Mouse (Mus musculus) hindbrain, postnatal 0 days (tissue): Measurements from ENCODE around the gene Nutf2. TPM values are rescaled to one million over a fixed set of nuclear protein-coding genes. Genes with fewer than 3 reads are reported as not detected.

Experiments
- ATAC-seq: fragments of 200-750 bp; cut with Nextera tagmentation; 2 replicates; pipeline ENCODE4 v1.8.0; 2017; ENCODE audit warnings: mild to moderate bottlenecking, moderate TSS enrichment, moderate library complexity
- DNase-seq: peaks from one replicate; pipeline ENCODE4 v3.0.0-alpha.2; 2015; ENCODE audit warnings: low spot score
- H3K27ac ChIP-seq: fragments of 300-500 bp; sonication (generic); 2 replicates; pipeline ENCODE4 v1.5.1; 2014; ENCODE audit warnings: mild to moderate bottlenecking
- H3K27me3 ChIP-seq: fragments of 300-500 bp; sonication (generic); 2 replicates; pipeline ENCODE4 v1.6.1; 2014; ENCODE audit warnings: low read length, mixed read lengths; ENCODE audit not compliant: insufficient read depth
- H3K36me3 ChIP-seq: fragments of 300-500 bp; sonication (generic); 2 replicates; pipeline ENCODE4 v1.6.1; 2014; ENCODE audit warnings: low read length, mixed read lengths; ENCODE audit not compliant: insufficient read depth
- H3K4me1 ChIP-seq: fragments of 300-500 bp; sonication (generic); 2 replicates; pipeline ENCODE4 v1.6.1; 2014; ENCODE audit warnings: antibody characterized with exemption, low read length, mixed read lengths; ENCODE audit not compliant: insufficient read depth
- H3K4me2 ChIP-seq: fragments of 300-500 bp; sonication (generic); 2 replicates; pipeline ENCODE4 v1.6.1; 2014; ENCODE audit warnings: low read depth, mild to moderate bottlenecking, low read length, moderate library complexity, mixed read lengths
- H3K4me3 ChIP-seq: fragments of 300-500 bp; sonication (generic); 2 replicates; pipeline ENCODE4 v1.5.1; 2014; ENCODE audit warnings: low read length
- H3K9ac ChIP-seq: fragments of 300-500 bp; sonication (generic); replicated peaks from 2 replicates; pipeline ENCODE4 v1.6.1; 2014; ENCODE audit warnings: mild to moderate bottlenecking, low read length, moderate library complexity, mixed read lengths
- H3K9me3 ChIP-seq: fragments of 300-500 bp; sonication (generic); 2 replicates; pipeline ENCODE4 v1.6.1; 2016; ENCODE audit warnings: low read length, mixed read lengths
- CTCF ChIP-seq: IDR thresholded peaks from 2 replicates; pipeline ENCODE4 v1.5.1; 2016; ENCODE audit warnings: antibody characterized with exemption, control low read depth, low read depth
- WGBS: fragments of 180-500 bp; shearing (Covaris S2); extraction: QIAGEN DNeasy Blood & Tissue Kit; methylation state at CpG from one replicate; pipeline ENCODE4 v1.1.7; 2014; 5-methylcytosine and 5-hydroxymethylcytosine counted together
- polyA plus RNA-seq: library from polyadenylated mRNA; unstranded; fragments of >200 nt; fragmentation: Nextera tagmentation; extraction: Ambion mirVana; gene quantifications from 2 replicates; pipeline ENCODE4 v1.2.1, GENCODE M21; 2015
- total RNA-seq: library from RNA; depleted of rRNA; stranded (reverse); fragments of >200 nt; gene quantifications from 2 replicates; pipeline ENCODE4 v1.2.3, GENCODE M21; 2014; rRNA removed

Gene Nutf2
- total and polyA plus RNA-seq, 2 experiments from 2014 or later, result 49.6 to 119 TPM

DNA sequence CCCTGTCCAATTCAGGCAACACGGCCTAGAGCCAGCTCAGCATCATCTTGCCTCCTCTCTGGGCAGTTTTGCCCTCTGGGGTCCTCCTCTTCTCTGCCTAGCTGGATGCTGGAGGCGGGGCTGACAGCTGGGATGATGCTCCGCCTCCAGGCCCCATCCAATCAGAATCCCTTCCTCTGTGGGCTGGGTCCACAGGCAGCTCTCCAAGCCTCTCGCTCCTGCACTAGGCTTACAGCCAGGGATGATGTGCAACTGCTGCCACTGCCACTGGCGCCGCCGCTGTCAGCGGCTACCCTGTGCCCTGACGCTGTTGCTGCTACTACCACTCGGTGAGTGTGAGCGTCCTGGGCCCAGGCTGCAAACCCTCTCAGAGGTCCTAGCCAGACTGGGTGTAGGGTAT is 33.0 kb downstream of the Nutf2 start, which contains the start of gene Nrn1l:
Gene Nrn1l (plus strand): TSS at position 229 of the 400 bp plus-strand sequence.
- WGBS, result 7% methylated on average over 11 of the region's 11 CpGs
- ATAC-seq, result peak; percentile 91
- H3K9ac ChIP-seq, result no peak within 1 kb of the TSS; the same call in 1 of the 2 replicates
- no peak within 1 kb of the TSS for H3K4me3 ChIP-seq
- H3K9me3 ChIP-seq, result no peaks in the 10 kb centered on the region
- H3K4me1 ChIP-seq, result no peaks in the 10 kb centered on the region
- no peak within 1 kb of the TSS; the same call in 1 of the 2 replicates for H3K4me2 ChIP-seq
- H3K27me3 ChIP-seq, result no peaks in the 10 kb centered on the region
- peak; percentile 33; the same call in 1 of the 2 replicates for TF ChIP-seq CTCF
- peak; percentile 90 for DNase-seq
- H3K27ac ChIP-seq, result no peak within 1 kb of the TSS
- H3K36me3 ChIP-seq, result peaks cover 36% of the 10 kb centered on the region

DNA sequence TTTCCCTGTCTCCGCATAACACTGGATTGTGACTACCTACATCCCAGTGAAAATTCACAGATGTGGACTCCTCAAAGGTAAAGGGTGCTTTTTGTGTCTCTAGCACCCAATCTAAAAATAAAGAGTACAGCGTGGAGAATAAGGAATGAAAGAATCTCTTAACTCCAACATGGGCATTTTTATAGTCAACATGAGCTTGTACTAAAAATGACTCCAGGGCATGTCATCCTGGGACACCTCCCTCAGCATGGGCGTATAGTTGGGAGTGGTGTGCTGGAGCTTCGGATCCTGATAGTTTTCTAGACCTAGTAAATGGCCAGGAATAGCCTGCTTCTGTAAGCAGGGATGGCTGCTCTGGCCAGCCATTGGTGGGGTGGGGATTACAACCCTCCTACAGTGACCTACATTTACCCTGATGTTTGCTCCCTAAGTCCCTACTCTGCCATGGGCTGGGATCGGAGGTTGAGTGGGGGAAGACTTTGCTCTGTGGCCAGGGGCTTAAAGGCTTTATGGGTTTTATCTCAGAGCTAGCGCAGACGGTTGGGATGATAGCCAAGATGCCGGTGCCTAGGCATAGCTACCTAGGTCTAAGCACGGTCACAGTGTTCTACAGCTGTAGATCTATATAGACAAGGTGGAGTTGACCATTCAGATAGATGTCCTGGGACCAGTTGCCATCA is 37.6 kb downstream of the Nutf2 start:
- Histone ChIP-seq H3K4me3 (no peak overlapping the region), H3K4me1 (peaks cover 5% of the 10 kb centered on the region), H3K9ac (no peak overlapping the region), H3K27ac (no peak overlapping the region), H3K36me3 (no peaks in the 10 kb centered on the region), H3K27me3 (no peaks in the 10 kb centered on the region), H3K9me3 (no peaks in the 10 kb centered on the region), H3K4me2 (no peak overlapping the region)
- DNase-seq (no peak), ATAC-seq (no peak)
- 87% methylated on average over 9 of the region's 9 CpGs for WGBS
- no peak for TF ChIP-seq CTCF

DNA sequence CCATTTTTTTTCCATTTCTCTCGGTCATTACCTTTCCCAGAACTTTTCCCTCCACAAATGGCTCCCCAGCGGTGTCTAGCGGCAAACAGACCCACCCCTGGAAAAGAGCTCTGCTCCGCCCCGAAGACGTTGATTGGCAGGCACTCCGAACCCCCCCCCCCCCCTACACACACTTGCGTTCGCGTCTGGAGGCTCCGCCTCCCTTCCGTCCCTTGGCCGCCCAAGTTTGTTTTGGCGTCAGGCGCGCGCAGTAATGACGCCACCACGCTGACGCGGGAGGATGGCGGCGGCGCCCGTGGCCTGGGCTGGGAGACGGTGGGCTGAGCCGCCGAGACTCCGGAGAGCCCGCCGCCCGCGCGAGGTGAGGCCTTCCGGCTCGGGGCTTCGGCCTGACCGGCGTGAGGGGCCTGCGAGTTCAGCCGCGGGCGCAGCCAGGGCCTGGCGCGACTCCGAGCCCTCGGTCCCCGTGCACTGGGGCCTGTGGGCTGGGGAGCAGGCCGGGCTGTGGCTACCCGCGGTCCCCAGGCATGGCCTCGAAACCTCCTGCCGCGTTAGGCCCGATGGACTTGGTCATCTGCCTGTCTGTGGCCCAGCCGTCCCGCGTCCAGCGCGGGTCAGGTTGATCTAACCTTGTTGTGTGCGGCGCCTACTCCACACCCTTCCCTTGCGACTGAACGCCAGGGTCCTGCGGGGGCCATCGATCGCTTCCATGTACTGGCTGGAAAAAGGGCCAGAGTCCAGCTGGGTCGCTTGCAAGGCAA is 40.0 kb downstream of the Nutf2 start, which contains the start of gene Pskh1:
Gene Pskh1 (plus strand): TSS at position 262 of the 761 bp plus-strand sequence.
- H3K27me3 ChIP-seq, result no peaks in the 10 kb centered on the region
- peak; percentile 96 for ATAC-seq
- H3K27ac ChIP-seq, result peak within 1 kb of the TSS; percentile 87
- H3K36me3 ChIP-seq, result no peaks in the 10 kb centered on the region
- H3K4me2 ChIP-seq, result peak within 1 kb of the TSS; percentile 84
- no peak for TF ChIP-seq CTCF
- peaks cover 5% of the 10 kb centered on the region for H3K4me1 ChIP-seq
- peak; percentile 97 for DNase-seq
- H3K9me3 ChIP-seq, result no peaks in the 10 kb centered on the region
- under 1% methylated on average over 64 of the region's 68 CpGs for WGBS
- H3K9ac ChIP-seq, result peak within 1 kb of the TSS; percentile 96
- peak within 1 kb of the TSS; percentile 70 for H3K4me3 ChIP-seq

DNA sequence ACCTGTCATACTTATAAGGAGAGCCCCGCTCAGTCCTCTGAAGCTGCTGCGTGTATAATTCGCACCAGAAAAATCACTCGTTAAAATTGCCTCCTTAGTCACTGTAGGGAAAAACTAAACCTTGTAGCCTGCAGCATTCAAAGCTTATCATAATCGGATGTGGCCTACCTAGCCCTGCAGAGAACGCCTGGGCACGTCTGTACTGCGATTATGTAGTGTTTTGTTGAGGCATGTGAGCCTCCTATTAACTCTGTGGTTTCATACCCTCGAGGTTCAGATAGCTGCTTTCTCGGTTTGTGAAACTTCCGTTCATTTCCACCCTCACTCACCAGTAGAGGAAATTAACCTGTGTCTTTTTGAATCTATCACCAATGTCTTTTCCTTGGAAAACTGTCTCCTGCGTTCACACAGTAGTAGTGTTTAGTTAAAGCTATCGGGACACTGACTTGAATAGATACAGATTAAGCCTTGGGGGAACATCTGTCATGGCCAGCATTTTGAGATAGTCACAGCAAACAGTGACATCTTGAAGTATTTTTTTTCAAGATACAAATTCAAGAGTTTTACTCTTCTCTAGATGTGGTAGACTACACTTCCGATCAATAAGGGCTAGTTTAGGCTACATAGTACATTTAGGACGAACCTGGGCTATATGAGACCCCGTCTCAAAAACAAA is 40.7 kb downstream of the Nutf2 start:
- H3K4me1 ChIP-seq, result peaks cover 5% of the 10 kb centered on the region
- H3K4me3 ChIP-seq, result peak overlapping the region; percentile 70
- peak overlapping the region; percentile 84 for H3K4me2 ChIP-seq
- H3K27ac ChIP-seq, result peak overlapping the region; percentile 87
- H3K9ac ChIP-seq, result peak overlapping the region; percentile 96
- H3K27me3 ChIP-seq, result no peaks in the 10 kb centered on the region
- 36% methylated on average over 16 of the region's 16 CpGs for WGBS
- no peak for TF ChIP-seq CTCF
- ATAC-seq, result no peak
- no peak for DNase-seq
- no peaks in the 10 kb centered on the region for H3K9me3 ChIP-seq
- no peaks in the 10 kb centered on the region for H3K36me3 ChIP-seq

DNA sequence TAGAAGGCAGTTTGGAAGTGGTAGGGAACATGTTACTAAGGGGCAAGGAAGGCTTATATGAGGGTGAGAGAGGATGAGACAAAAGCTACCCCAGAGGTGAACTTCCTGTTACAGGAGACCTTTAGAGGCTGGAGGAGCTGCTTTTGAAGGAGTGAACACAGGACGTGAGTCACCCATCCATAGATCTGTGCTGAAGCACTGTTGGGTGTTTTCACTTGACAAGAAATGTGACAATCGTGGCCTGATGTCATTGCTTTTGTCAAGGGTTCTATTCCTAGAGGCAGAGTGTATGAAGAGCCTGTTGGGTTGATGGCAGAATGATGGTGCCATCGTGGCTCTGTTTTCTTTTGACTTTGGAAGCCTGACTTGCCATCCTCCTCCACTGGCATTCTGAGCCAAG is 59.0 kb downstream of the Nutf2 start:
- no peak for DNase-seq
- no peak overlapping the region for H3K4me2 ChIP-seq
- no peak overlapping the region for H3K4me3 ChIP-seq
- 89% methylated on average over 3 of the region's 3 CpGs for WGBS
- no peak overlapping the region for H3K9ac ChIP-seq
- no peak for ATAC-seq
- 0 out of 2 replicates have a peak, but pooled peaks cover 3% of the 10 kb centered on the region for H3K36me3 ChIP-seq
- H3K27me3 ChIP-seq, result no peaks in the 10 kb centered on the region
- H3K4me1 ChIP-seq, result no peaks in the 10 kb centered on the region
- no peak for TF ChIP-seq CTCF
- H3K27ac ChIP-seq, result no peak overlapping the region
- H3K9me3 ChIP-seq, result no peaks in the 10 kb centered on the region

DNA sequence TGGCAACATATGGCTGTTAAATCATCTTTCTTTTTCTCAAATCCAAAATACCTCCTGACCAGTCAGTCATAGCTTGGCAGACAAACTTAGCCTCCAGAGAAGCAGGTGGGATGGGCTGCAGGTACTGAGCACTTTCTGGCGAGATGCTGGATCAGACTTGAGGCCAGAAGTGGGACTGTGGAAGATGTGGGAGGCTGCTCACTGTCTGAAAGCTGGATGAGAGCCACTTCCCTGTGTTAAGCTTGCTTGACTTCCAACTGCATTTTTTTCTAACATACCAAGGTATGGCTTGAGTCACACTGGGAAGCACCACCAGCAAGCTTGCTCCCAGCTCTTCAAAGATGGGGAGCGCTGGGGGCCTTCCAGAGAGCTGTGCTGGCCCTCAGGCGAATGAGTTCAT is 64.7 kb downstream of the Nutf2 start:
- no peak overlapping the region for H3K4me2 ChIP-seq
- no peak overlapping the region for H3K4me3 ChIP-seq
- no peaks in the 10 kb centered on the region for H3K4me1 ChIP-seq
- ATAC-seq, result no peak
- TF ChIP-seq CTCF, result no peak
- DNase-seq, result no peak
- no peaks in the 10 kb centered on the region for H3K27me3 ChIP-seq
- H3K36me3 ChIP-seq, result no peaks in the 10 kb centered on the region
- H3K9ac ChIP-seq, result no peak overlapping the region
- 69% methylated on average over 3 of the region's 3 CpGs for WGBS
- no peak overlapping the region for H3K27ac ChIP-seq
- no peaks in the 10 kb centered on the region for H3K9me3 ChIP-seq

Other genes starting within 250 kb of the Nutf2 start
- gene Ctcf, start 224.0 kb upstream of the Nutf2 start, total RNA-seq, result 27.4 and 35.9 TPM in 2 replicates
- 87.4 and 88.1 TPM in 2 replicates for gene Ctcf, start 224.0 kb upstream of the Nutf2 start, polyA plus RNA-seq
- gene Agrp, start 223.2 kb upstream of the Nutf2 start, total RNA-seq, result 2.1 TPM in 1 of 2 replicates, not detected in the other
- gene Agrp, start 223.2 kb upstream of the Nutf2 start, polyA plus RNA-seq, result 1.3 and 1.4 TPM in 2 replicates
- 1.8 and 6.0 TPM in 2 replicates for gene Carmil2, start 174.3 kb upstream of the Nutf2 start, total RNA-seq
- gene Carmil2, start 174.3 kb upstream of the Nutf2 start, polyA plus RNA-seq, result 29.1 and 30.5 TPM in 2 replicates
- 25.8 and 39.3 TPM in 2 replicates for gene Acd, start 159.5 kb upstream of the Nutf2 start, total RNA-seq
- 82.1 and 88.2 TPM in 2 replicates for gene Acd, start 159.5 kb upstream of the Nutf2 start, polyA plus RNA-seq
- gene Pard6a, start 159.4 kb upstream of the Nutf2 start, total RNA-seq, result 67.6 and 84.6 TPM in 2 replicates
- gene Pard6a, start 159.4 kb upstream of the Nutf2 start, polyA plus RNA-seq, result 74.4 and 75.5 TPM in 2 replicates
- not detected in 2 replicates for gene 4933405L10Rik, start 152.9 kb upstream of the Nutf2 start, total RNA-seq
- 0.38 and 0.42 TPM in 2 replicates for gene 4933405L10Rik, start 152.9 kb upstream of the Nutf2 start, polyA plus RNA-seq
- 11.7 and 12.1 TPM in 2 replicates for gene Enkd1, start 152.4 kb upstream of the Nutf2 start, total RNA-seq
- gene Enkd1, start 152.4 kb upstream of the Nutf2 start, polyA plus RNA-seq, result 17.3 and 18.5 TPM in 2 replicates
- 53.1 and 56.3 TPM in 2 replicates for gene Gfod2, start 101.9 kb upstream of the Nutf2 start, total RNA-seq
- 53.7 and 53.8 TPM in 2 replicates for gene Gfod2, start 101.9 kb upstream of the Nutf2 start, polyA plus RNA-seq
- 10.5 and 15.7 TPM in 2 replicates for gene Ranbp10, start 33.2 kb upstream of the Nutf2 start, total RNA-seq
- gene Ranbp10, start 33.2 kb upstream of the Nutf2 start, polyA plus RNA-seq, result 6.3 and 7.2 TPM in 2 replicates
- gene Tsnaxip1, start 32.8 kb upstream of the Nutf2 start, total RNA-seq, result 0.36 and 0.37 TPM in 2 replicates
- gene Tsnaxip1, start 32.8 kb upstream of the Nutf2 start, polyA plus RNA-seq, result 0.64 and 0.71 TPM in 2 replicates
- gene Cenpt, start 7.3 kb upstream of the Nutf2 start, total RNA-seq, result 40.9 and 45.3 TPM in 2 replicates
- 39.9 and 42.8 TPM in 2 replicates for gene Cenpt, start 7.3 kb upstream of the Nutf2 start, polyA plus RNA-seq
- gene Thap11, start 5.4 kb upstream of the Nutf2 start, total RNA-seq, result 86.9 and 112 TPM in 2 replicates
- 44.9 and 45.6 TPM in 2 replicates for gene Thap11, start 5.4 kb upstream of the Nutf2 start, polyA plus RNA-seq
- gene Edc4, start 20.3 kb downstream of the Nutf2 start, total RNA-seq, result 113 and 118 TPM in 2 replicates
- 41.7 and 42.0 TPM in 2 replicates for gene Edc4, start 20.3 kb downstream of the Nutf2 start, polyA plus RNA-seq
- 0.75 and 3.3 TPM in 2 replicates for gene Nrn1l, start 33.0 kb downstream of the Nutf2 start, total RNA-seq
- gene Nrn1l, start 33.0 kb downstream of the Nutf2 start, polyA plus RNA-seq, result 1.9 and 2.0 TPM in 2 replicates
- 30.0 and 32.3 TPM in 2 replicates for gene Pskh1, start 39.9 kb downstream of the Nutf2 start, total RNA-seq
- gene Pskh1, start 39.9 kb downstream of the Nutf2 start, polyA plus RNA-seq, result 11.3 and 11.5 TPM in 2 replicates
- 1.7 and 5.5 TPM in 2 replicates for gene Ctrl, start 73.3 kb downstream of the Nutf2 start, total RNA-seq
- 3.1 and 3.3 TPM in 2 replicates for gene Ctrl, start 73.3 kb downstream of the Nutf2 start, polyA plus RNA-seq
- gene Psmb10, start 77.9 kb downstream of the Nutf2 start, total RNA-seq, result 67.3 and 75.1 TPM in 2 replicates
- gene Psmb10, start 77.9 kb downstream of the Nutf2 start, polyA plus RNA-seq, result 115 and 117 TPM in 2 replicates
- 24.7 and 26.5 TPM in 2 replicates for gene Lcat, start 82.8 kb downstream of the Nutf2 start, total RNA-seq
- gene Lcat, start 82.8 kb downstream of the Nutf2 start, polyA plus RNA-seq, result 13.0 and 16.8 TPM in 2 replicates
- gene Slc12a4, start 105.5 kb downstream of the Nutf2 start, total RNA-seq, result 22.5 and 25.5 TPM in 2 replicates
- gene Slc12a4, start 105.5 kb downstream of the Nutf2 start, polyA plus RNA-seq, result 16.3 and 16.9 TPM in 2 replicates
- not detected in 2 replicates for gene Dpep3, start 118.8 kb downstream of the Nutf2 start, total RNA-seq
- not detected in 2 replicates for gene Dpep3, start 118.8 kb downstream of the Nutf2 start, polyA plus RNA-seq
- 9.3 and 15.4 TPM in 2 replicates for gene Dus2, start 130.8 kb downstream of the Nutf2 start, total RNA-seq
- 20.2 and 22.4 TPM in 2 replicates for gene Dus2, start 130.8 kb downstream of the Nutf2 start, polyA plus RNA-seq
- not detected in 2 replicates for gene Dpep2nb, start 145.4 kb downstream of the Nutf2 start, total RNA-seq
- not detected in 2 replicates for gene Dpep2nb, start 145.4 kb downstream of the Nutf2 start, polyA plus RNA-seq
- 36.7 and 43.3 TPM in 2 replicates for gene Ddx28, start 151.3 kb downstream of the Nutf2 start, total RNA-seq
- 19.7 and 20.2 TPM in 2 replicates for gene Ddx28, start 151.3 kb downstream of the Nutf2 start, polyA plus RNA-seq
- 14.0 and 24.0 TPM in 2 replicates for gene Nfatc3, start 198.3 kb downstream of the Nutf2 start, total RNA-seq
- 2.8 and 2.9 TPM in 2 replicates for gene Nfatc3, start 198.3 kb downstream of the Nutf2 start, polyA plus RNA-seq